Mouse (Mus musculus) hindbrain, embryonic 11.5 days (tissue): ENCODE measurements around the gene Fbln2. TPM values are rescaled to one million over a fixed set of nuclear protein-coding genes. Genes with fewer than 3 reads are reported as not detected.

Experiments used
- ATAC-seq: fragments of 200-750 bp; cut with Nextera tagmentation; 2 replicates; pipeline ENCODE4 v1.8.0; 2017; ENCODE audit warnings: mild to moderate bottlenecking, moderate TSS enrichment, moderate library complexity; ENCODE audit not compliant: low FRiP score
- DNase-seq: peaks from one replicate; pipeline ENCODE4 v3.0.0-alpha.2; 2015; ENCODE audit warnings: low spot score
- H3K27ac ChIP-seq: fragments of 300-500 bp; sonication (generic); 2 replicates; pipeline ENCODE4 v1.5.1; 2014; ENCODE audit warnings: mild to moderate bottlenecking, low read depth, low read length
- H3K27me3 ChIP-seq: fragments of 300-500 bp; sonication (generic); 2 replicates; pipeline ENCODE4 v1.6.1; 2014; ENCODE audit warnings: mild to moderate bottlenecking, low read length, moderate library complexity, mixed read lengths; ENCODE audit not compliant: control insufficient read depth, insufficient read depth
- H3K36me3 ChIP-seq: fragments of 300-500 bp; sonication (generic); 2 replicates; pipeline ENCODE4 v1.6.1; 2014; ENCODE audit warnings: mild to moderate bottlenecking, low read length, moderate library complexity, mixed read lengths; ENCODE audit not compliant: control insufficient read depth, insufficient read depth
- H3K4me1 ChIP-seq: fragments of 300-500 bp; sonication (generic); replicated peaks from 2 replicates; pipeline ENCODE4 v1.6.1; 2014; ENCODE audit warnings: low read length, mixed read lengths; ENCODE audit not compliant: control insufficient read depth, insufficient read depth
- H3K4me2 ChIP-seq: fragments of 300-500 bp; sonication (generic); replicated peaks from 2 replicates; pipeline ENCODE4 v1.6.1; 2014; ENCODE audit warnings: mild to moderate bottlenecking, low read depth, low read length
- H3K4me3 ChIP-seq: fragments of 300-500 bp; sonication (generic); 2 replicates; pipeline ENCODE4 v1.5.1; 2014; ENCODE audit warnings: low read depth, low read length
- H3K9ac ChIP-seq: fragments of 300-500 bp; sonication (generic); 2 replicates; pipeline ENCODE4 v1.6.1; 2014; ENCODE audit warnings: low read depth, low read length
- H3K9me3 ChIP-seq: fragments of 300-500 bp; sonication (generic); 2 replicates; pipeline ENCODE4 v1.6.1; 2016; ENCODE audit warnings: low read length; ENCODE audit not compliant: control insufficient read depth
- WGBS: fragments of 180-500 bp; shearing (Covaris S2); extraction: QIAGEN DNeasy Blood & Tissue Kit; methylation state at CpG from one replicate; pipeline ENCODE4 v1.1.7; 2014; 5-methylcytosine and 5-hydroxymethylcytosine counted together
- polyA plus RNA-seq: library from polyadenylated mRNA; unstranded; fragments of >200 nt; fragmentation: Nextera tagmentation; extraction: Ambion mirVana; gene quantifications from 2 replicates; pipeline ENCODE4 v1.2.1, GENCODE M21; 2014

Gene Fbln2
- polyA plus RNA-seq, 1 experiment from 2014 or later, result 36.5 TPM

GRCm38 (mm10) chr6:91283031-91283430 lies 70.8 kb downstream of the Fbln2 start:
- no peak overlapping the region for H3K4me3 ChIP-seq
- ATAC-seq (no peak), DNase-seq (no peak)
- no peaks in the 10 kb centered on the region for H3K9me3 ChIP-seq
- H3K4me1 ChIP-seq, result peaks cover 10% of the 10 kb centered on the region
- peaks cover 28% of the 10 kb centered on the region for H3K27me3 ChIP-seq
- H3K9ac ChIP-seq, result no peak overlapping the region
- H3K27ac ChIP-seq, result no peak overlapping the region
- WGBS, result 80% methylated on average over 7 of the region's 7 CpGs
- no peaks in the 10 kb centered on the region for H3K36me3 ChIP-seq
- H3K4me2 ChIP-seq, result no peak overlapping the region

GRCm38 (mm10) chr6:91284521-91285449 lies 72.5 kb downstream of the Fbln2 start:
- Histone ChIP-seq H3K27ac (peak overlapping the region; percentile 49; the same call in 1 of the 2 replicates), H3K36me3 (no peaks in the 10 kb centered on the region), H3K4me3 (peak overlapping the region; percentile 26), H3K27me3 (peaks cover 31% of the 10 kb centered on the region), H3K4me2 (peak overlapping the region; percentile 70), H3K9ac (peak overlapping the region; percentile 51), H3K4me1 (peaks cover 10% of the 10 kb centered on the region), H3K9me3 (no peaks in the 10 kb centered on the region)
- DNase-seq, result peak; percentile 64
- ATAC-seq, result peak; percentile 63
- WGBS, result 5% methylated on average over 34 of the region's 35 CpGs

GRCm38 (mm10) chr6:91285450-91285790 lies 73.2 kb downstream of the Fbln2 start:
- peak; percentile 97 for DNase-seq
- peak overlapping the region; percentile 26 for H3K4me3 ChIP-seq
- H3K4me2 ChIP-seq, result peak overlapping the region; percentile 70
- peak overlapping the region; percentile 51 for H3K9ac ChIP-seq
- H3K4me1 ChIP-seq, result peaks cover 10% of the 10 kb centered on the region
- peaks cover 31% of the 10 kb centered on the region for H3K27me3 ChIP-seq
- H3K27ac ChIP-seq, result peak overlapping the region; percentile 49; the same call in 1 of the 2 replicates
- WGBS, result under 1% methylated on average over 28 of the region's 28 CpGs
- peak; percentile 67 for ATAC-seq
- H3K36me3 ChIP-seq, result no peaks in the 10 kb centered on the region
- no peaks in the 10 kb centered on the region for H3K9me3 ChIP-seq

- H3K4me2 ChIP-seq, result peak overlapping the region; percentile 70
- peak overlapping the region; percentile 26; the same call in 1 of the 2 replicates for H3K4me3 ChIP-seq
- WGBS, result 37% methylated on average over 30 of the region's 30 CpGs
- H3K27ac ChIP-seq, result no peak overlapping the region
- H3K27me3 ChIP-seq, result peaks cover 31% of the 10 kb centered on the region
- DNase-seq, result no peak
- ATAC-seq, result peak; percentile 3; the same call in 1 of the 2 replicates
- no peaks in the 10 kb centered on the region for H3K9me3 ChIP-seq
- H3K4me1 ChIP-seq, result peaks cover 10% of the 10 kb centered on the region
- H3K36me3 ChIP-seq, result no peaks in the 10 kb centered on the region
- peak overlapping the region; percentile 51; the same call in 1 of the 2 replicates for H3K9ac ChIP-seq
These were observed 73.7 kb downstream of the Fbln2 start for GRCm38 (mm10) chr6:91285814-91286545.

GRCm38 (mm10) chr6:91286624-91287023 lies 74.4 kb downstream of the Fbln2 start:
- H3K27ac ChIP-seq, result no peak overlapping the region
- peaks cover 31% of the 10 kb centered on the region for H3K27me3 ChIP-seq
- H3K9me3 ChIP-seq, result no peaks in the 10 kb centered on the region
- no peaks in the 10 kb centered on the region for H3K36me3 ChIP-seq
- ATAC-seq (0 out of 2 replicates have a peak, but pooled peaks have one; percentile 22), DNase-seq (peak; percentile 95)
- H3K4me1 ChIP-seq, result peaks cover 10% of the 10 kb centered on the region
- WGBS, result 5% methylated on average over 15 of the region's 15 CpGs
- no peak overlapping the region for H3K4me3 ChIP-seq
- H3K9ac ChIP-seq, result no peak overlapping the region
- no peak overlapping the region for H3K4me2 ChIP-seq

GRCm38 (mm10) chr6:91287148-91287547 lies 74.9 kb downstream of the Fbln2 start:
- Histone ChIP-seq H3K36me3 (no peaks in the 10 kb centered on the region), H3K9ac (no peak overlapping the region), H3K27me3 (peaks cover 31% of the 10 kb centered on the region), H3K27ac (no peak overlapping the region), H3K4me3 (no peak overlapping the region), H3K4me1 (peaks cover 10% of the 10 kb centered on the region), H3K4me2 (no peak overlapping the region), H3K9me3 (no peaks in the 10 kb centered on the region)
- WGBS, result 63% methylated on average over 4 of the region's 4 CpGs
- DNase-seq, result no peak
- no peak for ATAC-seq

GRCm38 (mm10) chr6:91287636-91288035 lies 75.4 kb downstream of the Fbln2 start:
- Histone ChIP-seq H3K36me3 (no peaks in the 10 kb centered on the region), H3K27ac (no peak overlapping the region), H3K9ac (no peak overlapping the region), H3K4me3 (no peak overlapping the region), H3K4me2 (no peak overlapping the region), H3K9me3 (no peaks in the 10 kb centered on the region), H3K27me3 (peaks cover 31% of the 10 kb centered on the region), H3K4me1 (peaks cover 10% of the 10 kb centered on the region)
- DNase-seq (no peak), ATAC-seq (no peak)
- WGBS, result 81% methylated on average over 6 of the region's 6 CpGs

GRCm38 (mm10) chr6:91288251-91288785 lies 76.1 kb downstream of the Fbln2 start:
- DNase-seq, result no peak
- Histone ChIP-seq H3K9ac (no peak overlapping the region), H3K27ac (no peak overlapping the region), H3K27me3 (peaks cover 29% of the 10 kb centered on the region), H3K9me3 (no peaks in the 10 kb centered on the region), H3K4me2 (no peak overlapping the region), H3K4me3 (no peak overlapping the region), H3K4me1 (peaks cover 10% of the 10 kb centered on the region), H3K36me3 (no peaks in the 10 kb centered on the region)
- WGBS, result 64% methylated on average over 3 of the region's 3 CpGs
- no peak for ATAC-seq
